ENCODE assay signal across 11 mouse cellular contexts in genomic region chr3:65797345-65798137, GRCm38 (mm10).
"Had no signal": no experiment of that assay in that cellular context is flagged by ENCODE, and none has a peak within 500 bp of the region (broad histone marks: within the 10 kb centered on the region; RNA-seq: fewer than 3 reads in every experiment).

No protein-coding gene starts in this region.

- H3K27ac ChIP-seq: liver, embryonic 13.5 days had no signal

- H3K9ac ChIP-seq: liver, embryonic 13.5 days had no signal

- H3K27me3 ChIP-seq: liver, embryonic 13.5 days had no signal

- DNase-seq: kidney, postnatal 14 days; kidney, postnatal 4 days; layer of hippocampus, adult 9-11 months; liver, embryonic 13.5 days; lung, adult 2 months; lung, postnatal 14 days; lung, postnatal 4 days; midbrain, embryonic 14.5 days; thymus, adult 18-20 months; thymus, postnatal 36 days had no signal

- H3K4me1 ChIP-seq: liver, embryonic 13.5 days had no signal

- H3K4me2 ChIP-seq: liver, embryonic 13.5 days; midbrain, embryonic 11.5 days had no signal

- H3K9me3 ChIP-seq: liver, embryonic 13.5 days had no signal

- H3K4me3 ChIP-seq: liver, embryonic 13.5 days had no signal

- H3K36me3 ChIP-seq: liver, embryonic 13.5 days had no signal
